Mouse (Mus musculus) neural tube, embryonic 12.5 days (tissue): ENCODE results near the gene Caln1. TPM values are rescaled to one million over a fixed set of nuclear protein-coding genes. Genes with fewer than 3 reads are reported as not detected.

ENCODE experiments used
- ATAC-seq: fragments of 200-750 bp; cut with Nextera tagmentation; 2 replicates; pipeline ENCODE4 v1.8.0; 2017; ENCODE audit warnings: low read depth, mild to moderate bottlenecking, moderate TSS enrichment, moderate library complexity; ENCODE audit not compliant: low FRiP score
- H3K27ac ChIP-seq: fragments of 300-500 bp; sonication (generic); 2 replicates; pipeline ENCODE4 v1.5.1; 2016
- H3K27me3 ChIP-seq: fragments of 300-500 bp; sonication (generic); replicated peaks from 2 replicates; pipeline ENCODE4 v1.6.1; 2016; ENCODE audit warnings: mild to moderate bottlenecking
- H3K36me3 ChIP-seq: fragments of 300-500 bp; sonication (generic); 2 replicates; pipeline ENCODE4 v1.6.1; 2016; ENCODE audit warnings: mild to moderate bottlenecking
- H3K4me1 ChIP-seq: fragments of 300-500 bp; sonication (generic); 2 replicates; pipeline ENCODE4 v1.6.1; 2016
- H3K4me2 ChIP-seq: fragments of 300-500 bp; sonication (generic); replicated peaks from 2 replicates; pipeline ENCODE4 v1.6.1; 2016; ENCODE audit warnings: mild to moderate bottlenecking
- H3K4me3 ChIP-seq: fragments of 300-500 bp; sonication (generic); 2 replicates; pipeline ENCODE4 v1.5.1; 2016
- H3K9ac ChIP-seq: fragments of 300-500 bp; sonication (generic); 2 replicates; pipeline ENCODE4 v1.6.1; 2016; ENCODE audit warnings: mild to moderate bottlenecking
- H3K9me3 ChIP-seq: fragments of 300-500 bp; sonication (generic); 2 replicates; pipeline ENCODE4 v1.6.1; 2016; ENCODE audit warnings: mild to moderate bottlenecking
- WGBS: fragments of 180-500 bp; shearing (Covaris S2); methylation state at CpG from one replicate; pipeline ENCODE4 v1.1.7; 2016; 5-methylcytosine and 5-hydroxymethylcytosine counted together
- polyA plus RNA-seq: library from polyadenylated mRNA; unstranded; fragments of >200 nt; fragmentation: Nextera tagmentation; extraction: Ambion mirVana; gene quantifications from 2 replicates; pipeline ENCODE4 v1.2.1, GENCODE M21; 2016

Gene Caln1
- polyA plus RNA-seq, 1 experiment from 2014 or later, result 2.6 TPM

GRCm38 (mm10) chr5:130480290-130480689 lies 111.0 kb downstream of the Caln1 start:
- Histone ChIP-seq H3K9ac (no peak overlapping the region), H3K4me3 (no peak overlapping the region), H3K36me3 (no peaks in the 10 kb centered on the region), H3K27ac (no peak overlapping the region), H3K9me3 (no peaks in the 10 kb centered on the region), H3K4me2 (no peak overlapping the region), H3K27me3 (no peaks in the 10 kb centered on the region), H3K4me1 (no peaks in the 10 kb centered on the region)
- ATAC-seq, result no peak
- 39% methylated on average over 1 of the region's 1 CpGs for WGBS

GRCm38 (mm10) chr5:130491471-130491870 lies 122.2 kb downstream of the Caln1 start:
- no peaks in the 10 kb centered on the region for H3K9me3 ChIP-seq
- WGBS, result 96% methylated on average over 5 of the region's 5 CpGs

GRCm38 (mm10) chr5:130492305-130492704 lies 123.0 kb downstream of the Caln1 start:
- Histone ChIP-seq H3K9me3 (no peaks in the 10 kb centered on the region), H3K9ac (no peak overlapping the region), H3K4me1 (no peaks in the 10 kb centered on the region), H3K4me3 (no peak overlapping the region), H3K27me3 (no peaks in the 10 kb centered on the region), H3K36me3 (no peaks in the 10 kb centered on the region), H3K4me2 (no peak overlapping the region), H3K27ac (no peak overlapping the region)
- WGBS, result 93% methylated on average over 7 of the region's 7 CpGs
- ATAC-seq, result no peak

More at GRCm38 (mm10) chr5:130491471-130491870, 122.2 kb downstream of the Caln1 start:
- no peak overlapping the region for H3K4me2 ChIP-seq
- H3K36me3 ChIP-seq, result no peaks in the 10 kb centered on the region
- H3K27me3 ChIP-seq, result no peaks in the 10 kb centered on the region
- H3K27ac ChIP-seq, result no peak overlapping the region
- no peak overlapping the region for H3K9ac ChIP-seq
- no peaks in the 10 kb centered on the region for H3K4me1 ChIP-seq
- no peak overlapping the region for H3K4me3 ChIP-seq
- no peak for ATAC-seq

GRCm38 (mm10) chr5:130502541-130502940 lies 133.3 kb downstream of the Caln1 start:
- Histone ChIP-seq H3K9ac (no peak overlapping the region), H3K36me3 (no peaks in the 10 kb centered on the region), H3K27ac (no peak overlapping the region), H3K4me2 (no peak overlapping the region), H3K27me3 (no peaks in the 10 kb centered on the region), H3K4me1 (no peaks in the 10 kb centered on the region), H3K9me3 (no peaks in the 10 kb centered on the region), H3K4me3 (no peak overlapping the region)
- no peak for ATAC-seq
- WGBS, result 85% methylated on average over 9 of the region's 9 CpGs

GRCm38 (mm10) chr5:130504891-130505290 lies 135.6 kb downstream of the Caln1 start:
- no peak for ATAC-seq
- 89% methylated on average over 5 of the region's 5 CpGs for WGBS
- no peaks in the 10 kb centered on the region for H3K9me3 ChIP-seq
- no peaks in the 10 kb centered on the region for H3K4me1 ChIP-seq
- H3K36me3 ChIP-seq, result no peaks in the 10 kb centered on the region
- no peak overlapping the region for H3K4me3 ChIP-seq
- H3K9ac ChIP-seq, result no peak overlapping the region
- H3K4me2 ChIP-seq, result no peak overlapping the region
- no peaks in the 10 kb centered on the region for H3K27me3 ChIP-seq
- H3K27ac ChIP-seq, result no peak overlapping the region

- Histone ChIP-seq H3K4me3 (no peak overlapping the region), H3K9me3 (no peaks in the 10 kb centered on the region), H3K36me3 (no peaks in the 10 kb centered on the region), H3K4me1 (no peaks in the 10 kb centered on the region), H3K4me2 (no peak overlapping the region), H3K9ac (no peak overlapping the region), H3K27me3 (no peaks in the 10 kb centered on the region), H3K27ac (no peak overlapping the region)
- ATAC-seq, result no peak
- WGBS, result 91% methylated on average over 2 of the region's 2 CpGs
Observed at GRCm38 (mm10) chr5:130510516-130510915, 141.3 kb downstream of the Caln1 start.

GRCm38 (mm10) chr5:130515395-130515794 lies 146.1 kb downstream of the Caln1 start:
- no peak for ATAC-seq
- no peaks in the 10 kb centered on the region for H3K4me1 ChIP-seq

GRCm38 (mm10) chr5:130520527-130520926 lies 151.3 kb downstream of the Caln1 start:
- Histone ChIP-seq H3K4me2 (no peak overlapping the region), H3K27ac (no peak overlapping the region), H3K4me3 (no peak overlapping the region), H3K36me3 (no peaks in the 10 kb centered on the region), H3K27me3 (no peaks in the 10 kb centered on the region), H3K9ac (no peak overlapping the region), H3K4me1 (no peaks in the 10 kb centered on the region), H3K9me3 (no peaks in the 10 kb centered on the region)
- WGBS, result 70% methylated on average over 2 of the region's 2 CpGs
- no peak for ATAC-seq

More at GRCm38 (mm10) chr5:130515395-130515794, 146.1 kb downstream of the Caln1 start:
- Histone ChIP-seq H3K27me3 (no peaks in the 10 kb centered on the region), H3K36me3 (no peaks in the 10 kb centered on the region), H3K27ac (no peak overlapping the region), H3K4me3 (no peak overlapping the region), H3K4me2 (no peak overlapping the region), H3K9me3 (no peaks in the 10 kb centered on the region), H3K9ac (no peak overlapping the region)
- 78% methylated on average over 6 of the region's 6 CpGs for WGBS

GRCm38 (mm10) chr5:130527416-130527815 lies 158.2 kb downstream of the Caln1 start:
- Histone ChIP-seq H3K4me3 (no peak overlapping the region), H3K36me3 (no peaks in the 10 kb centered on the region), H3K27ac (no peak overlapping the region), H3K27me3 (no peaks in the 10 kb centered on the region), H3K9ac (no peak overlapping the region), H3K4me2 (no peak overlapping the region), H3K4me1 (no peaks in the 10 kb centered on the region), H3K9me3 (no peaks in the 10 kb centered on the region)
- WGBS, result 90% methylated on average over 2 of the region's 2 CpGs
- ATAC-seq, result no peak

GRCm38 (mm10) chr5:130547496-130547895 lies 178.2 kb downstream of the Caln1 start:
- Histone ChIP-seq H3K4me1 (no peaks in the 10 kb centered on the region), H3K27me3 (no peaks in the 10 kb centered on the region), H3K36me3 (no peaks in the 10 kb centered on the region), H3K4me2 (no peak overlapping the region), H3K27ac (no peak overlapping the region), H3K9me3 (no peaks in the 10 kb centered on the region), H3K4me3 (no peak overlapping the region), H3K9ac (no peak overlapping the region)
- WGBS, result 91% methylated on average over 5 of the region's 5 CpGs
- ATAC-seq, result no peak

- Histone ChIP-seq H3K27ac (no peak overlapping the region), H3K36me3 (no peaks in the 10 kb centered on the region), H3K27me3 (no peaks in the 10 kb centered on the region), H3K9me3 (no peaks in the 10 kb centered on the region), H3K4me3 (no peak overlapping the region), H3K4me2 (no peak overlapping the region), H3K9ac (no peak overlapping the region), H3K4me1 (no peaks in the 10 kb centered on the region)
- 66% methylated on average over 4 of the region's 4 CpGs for WGBS
- ATAC-seq, result no peak
Observed at GRCm38 (mm10) chr5:130553916-130554315, 184.7 kb downstream of the Caln1 start.

GRCm38 (mm10) chr5:130563146-130563545 lies 193.9 kb downstream of the Caln1 start:
- H3K27me3 ChIP-seq, result no peaks in the 10 kb centered on the region
- no peak overlapping the region for H3K4me3 ChIP-seq
- no peaks in the 10 kb centered on the region for H3K4me1 ChIP-seq
- H3K36me3 ChIP-seq, result no peaks in the 10 kb centered on the region
- H3K9ac ChIP-seq, result no peak overlapping the region
- H3K27ac ChIP-seq, result no peak overlapping the region
- WGBS, result 79% methylated on average over 3 of the region's 3 CpGs
- no peaks in the 10 kb centered on the region; the same call in 1 of the 2 replicates for H3K9me3 ChIP-seq
- no peak overlapping the region for H3K4me2 ChIP-seq
- no peak for ATAC-seq

- H3K9ac ChIP-seq, result no peak overlapping the region
Observed at GRCm38 (mm10) chr5:130566002-130566401, 196.7 kb downstream of the Caln1 start.

More at GRCm38 (mm10) chr5:130566002-130566401, 196.7 kb downstream of the Caln1 start:
- H3K27ac ChIP-seq, result no peak overlapping the region
- H3K4me3 ChIP-seq, result no peak overlapping the region
- H3K36me3 ChIP-seq, result no peaks in the 10 kb centered on the region
- WGBS, result 89% methylated on average over 3 of the region's 3 CpGs
- no peaks in the 10 kb centered on the region for H3K27me3 ChIP-seq
- H3K9me3 ChIP-seq, result no peaks in the 10 kb centered on the region; the same call in 1 of the 2 replicates
- H3K4me2 ChIP-seq, result no peak overlapping the region
- no peaks in the 10 kb centered on the region for H3K4me1 ChIP-seq
- no peak for ATAC-seq
